Mouse (Mus musculus) megakaryocyte, embryonic 14.5 days (primary cell): Measurements from ENCODE around the gene Hectd3.

Source experiments
- FLI1 ChIP-seq: IDR thresholded peaks from 2 replicates; pipeline ENCODE4 v1.6.1; 2012; ENCODE audit warnings: low read length, inconsistent platforms, mixed read lengths
- GATA1 ChIP-seq: IDR thresholded peaks from 3 replicates; pipeline ENCODE4 v1.6.1; 2012; ENCODE audit warnings: mixed read lengths, low read length, inconsistent platforms, borderline replicate concordance

GRCm38 (mm10) chr4:116993672-116994621 is 1.2 kb upstream of the Hectd3 start, which contains the start of gene Urod:
- TF ChIP-seq GATA1 (no peak), FLI1 (no peak)
